Mouse (Mus musculus) cerebellum, adult 11 months (tissue): ENCODE data around the gene Ifi206.

Experiments used
- DNase-seq: peaks from one replicate; pipeline ENCODE4 v3.0.0; 2022

Ifi206 gene

DNA sequence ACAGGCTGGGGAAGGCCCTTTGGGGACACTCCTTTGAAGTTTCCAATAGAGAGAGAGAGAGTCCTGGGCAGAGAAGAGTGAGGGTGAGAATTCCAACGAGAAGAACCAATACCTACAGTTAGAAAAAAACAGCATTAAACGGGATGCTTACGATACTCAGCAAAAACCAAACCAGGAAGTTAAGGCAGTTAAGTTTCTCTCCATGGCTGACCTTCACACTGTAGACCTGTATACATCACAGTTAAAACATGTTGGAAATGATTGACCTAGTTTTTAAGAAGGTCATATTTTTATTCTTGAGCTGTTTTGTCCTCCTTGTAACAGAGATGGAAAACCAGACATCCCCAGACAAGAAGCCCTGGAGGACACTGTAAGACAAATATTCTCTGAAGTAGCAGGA lies 72.3 kb downstream of the Ifi206 start:
- DNase-seq = no peak
